Mouse (Mus musculus): Measurements from ENCODE around the gene Efna4.

The Efna4 gene

DNA sequence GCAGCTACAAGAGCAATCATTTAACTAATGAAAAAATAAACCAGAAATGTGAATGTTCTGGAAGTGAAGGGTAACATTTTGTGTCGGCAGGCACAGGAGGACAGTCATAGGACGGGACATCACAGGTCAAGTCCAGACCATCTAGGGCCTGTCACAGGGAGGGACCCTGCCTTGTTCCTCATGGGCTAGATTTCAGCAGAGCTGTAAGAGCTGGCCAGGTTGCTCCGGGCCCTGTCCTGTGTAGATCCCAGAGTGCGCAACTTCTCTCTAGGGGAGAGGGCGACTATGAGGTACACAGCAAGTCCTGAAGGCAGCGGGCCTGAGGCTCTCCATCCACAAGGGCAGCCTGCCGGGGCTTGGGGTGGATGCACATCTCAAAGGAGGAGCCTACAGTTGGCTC lies 23.8 kb upstream of the Efna4 start, which contains the start of gene Dcst2:
Dcst2 (plus strand) TSS at position 301 of the 400 bp plus-strand sequence.
- DNase-seq (ENCODE audit: low read depth, low spot score) = no peak

DNA sequence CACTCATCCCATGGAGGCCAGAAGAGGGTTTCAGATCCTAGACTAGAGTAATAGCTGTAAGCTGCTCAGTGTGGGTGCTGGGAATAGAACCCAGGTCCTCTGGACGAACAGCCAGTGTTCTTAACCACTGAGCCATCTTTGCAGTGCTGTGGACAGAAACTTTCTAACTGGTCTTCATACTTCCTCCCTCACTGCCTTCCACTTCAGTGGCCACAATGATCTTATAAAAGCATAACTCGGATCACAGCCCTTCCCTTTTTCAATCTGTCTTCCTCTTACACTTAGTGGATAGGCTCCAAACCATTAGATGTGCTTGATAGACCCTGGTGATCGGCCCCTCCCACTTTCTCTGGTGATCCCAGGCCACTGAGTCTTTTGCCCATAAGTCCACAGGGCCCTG lies 22.4 kb upstream of the Efna4 start:
- no peak for DNase-seq (ENCODE audit: low read depth, low spot score)

DNA sequence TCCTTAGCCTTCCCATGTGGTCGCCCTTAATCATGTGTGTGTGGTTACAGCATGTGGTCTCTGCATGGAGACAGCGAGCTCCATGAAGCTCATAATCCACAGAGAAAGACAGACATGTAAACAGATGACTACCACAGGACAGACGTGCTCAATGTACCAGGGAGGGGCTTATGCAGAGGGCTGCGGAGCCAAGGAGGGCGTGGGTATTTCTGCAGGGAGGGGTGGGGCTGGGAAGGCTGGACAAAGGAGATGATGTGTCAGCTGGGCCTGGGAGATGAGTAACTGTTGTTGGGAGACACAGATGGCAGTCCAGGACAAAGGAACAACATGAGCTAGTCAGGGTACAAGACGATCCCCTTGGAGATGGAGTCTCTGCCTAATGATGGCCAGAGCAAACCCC lies 21.8 kb upstream of the Efna4 start:
- no peak for DNase-seq (ENCODE audit: low read depth, low spot score)

DNA sequence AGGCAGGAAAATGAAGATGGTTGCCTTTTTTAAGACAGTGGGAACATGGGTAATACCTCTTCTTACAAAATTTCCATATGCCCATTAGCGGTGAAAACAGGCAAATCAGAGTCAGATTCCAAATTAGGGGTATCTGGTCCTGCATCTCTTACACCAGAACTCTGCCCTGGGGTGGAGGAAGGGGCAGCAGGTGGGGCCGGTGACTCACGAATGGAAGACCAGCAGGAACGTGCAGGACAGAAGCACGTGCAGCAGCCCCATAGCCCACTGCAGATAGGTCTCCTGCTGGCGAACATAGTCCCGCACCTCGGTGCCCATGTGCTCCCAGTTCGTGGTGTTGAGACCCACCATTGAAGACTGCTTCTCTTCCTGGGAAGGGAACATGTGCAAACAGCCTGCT lies 18.2 kb upstream of the Efna4 start:
- no peak for DNase-seq (ENCODE audit: low read depth, low spot score)

DNA sequence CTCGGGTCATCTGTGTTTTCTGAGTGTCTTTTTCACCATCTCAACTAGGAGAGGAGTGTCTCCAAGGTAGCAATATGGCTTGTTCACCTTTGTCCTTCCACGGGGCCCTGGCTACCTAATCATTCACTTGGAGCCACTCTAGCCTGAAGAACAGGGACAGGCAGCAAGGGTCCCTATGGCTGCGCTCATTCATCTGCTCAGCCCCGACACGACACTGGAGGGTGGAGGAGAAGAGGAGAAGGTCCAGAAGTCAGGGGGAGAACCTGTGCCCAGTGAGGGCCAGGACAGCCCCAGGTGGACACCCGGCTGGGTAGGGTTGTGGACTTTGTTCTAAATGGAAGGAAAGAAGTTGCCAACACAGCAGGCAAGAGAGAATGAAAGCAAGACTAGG lies 17.7 kb upstream of the Efna4 start:
- no peak for DNase-seq (ENCODE audit: low read depth, low spot score)

DNA sequence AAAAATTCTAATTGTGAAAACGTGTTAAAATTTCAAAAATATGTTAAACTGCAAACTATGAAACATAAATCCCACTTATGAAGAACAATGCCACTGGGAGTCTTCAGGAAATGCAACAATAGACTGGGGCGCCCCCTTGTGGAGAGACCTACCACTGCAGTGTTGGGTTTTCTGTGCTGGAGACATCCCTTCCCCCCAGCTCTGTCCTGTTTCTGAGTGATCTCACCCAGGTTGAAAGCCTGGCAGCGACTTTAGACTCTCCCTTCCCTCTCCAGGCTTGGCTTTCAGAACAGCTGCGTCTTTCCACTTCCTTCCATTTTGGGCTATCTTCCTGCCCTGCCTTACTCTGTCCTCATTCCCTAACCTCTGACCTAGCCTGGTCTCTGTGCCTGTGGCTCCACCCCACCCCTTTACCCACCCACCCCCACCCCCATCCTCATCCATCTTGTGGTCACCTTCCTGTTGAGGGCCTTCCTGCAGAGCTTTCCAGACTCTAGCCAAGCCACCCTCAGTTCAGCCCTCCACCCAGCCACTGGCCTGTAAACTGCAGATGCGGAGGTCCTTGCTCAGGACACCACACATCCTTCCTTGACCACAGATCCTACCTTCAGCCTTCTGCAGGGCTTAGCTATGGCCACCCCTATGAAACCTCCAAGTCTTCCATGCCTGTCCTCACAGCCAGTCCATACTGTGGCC lies 17.1 kb upstream of the Efna4 start:
- DNase-seq (ENCODE audit: low read depth, low spot score) = peak; percentile 77

DNA sequence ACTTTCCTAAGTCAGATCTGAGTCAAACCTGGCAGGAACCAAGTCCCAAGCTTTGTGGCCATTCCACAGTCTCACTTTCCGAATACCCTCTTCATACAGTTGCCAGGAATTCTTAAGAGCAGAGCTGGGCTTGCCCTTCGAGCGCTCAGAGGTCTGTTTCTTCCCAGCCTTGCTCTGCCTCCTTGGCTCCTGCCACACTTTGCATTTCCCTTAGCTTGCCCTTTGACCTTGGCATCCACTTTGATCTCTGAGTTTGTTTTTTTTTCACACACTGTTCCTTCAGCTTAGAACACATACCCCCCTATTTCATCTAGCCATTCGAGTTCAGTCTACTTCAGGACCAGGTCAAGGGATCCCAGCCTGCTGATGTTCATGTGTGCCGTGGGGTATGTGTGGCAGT lies 13.4 kb upstream of the Efna4 start:
- DNase-seq (ENCODE audit: low read depth, low spot score) = no peak

DNA sequence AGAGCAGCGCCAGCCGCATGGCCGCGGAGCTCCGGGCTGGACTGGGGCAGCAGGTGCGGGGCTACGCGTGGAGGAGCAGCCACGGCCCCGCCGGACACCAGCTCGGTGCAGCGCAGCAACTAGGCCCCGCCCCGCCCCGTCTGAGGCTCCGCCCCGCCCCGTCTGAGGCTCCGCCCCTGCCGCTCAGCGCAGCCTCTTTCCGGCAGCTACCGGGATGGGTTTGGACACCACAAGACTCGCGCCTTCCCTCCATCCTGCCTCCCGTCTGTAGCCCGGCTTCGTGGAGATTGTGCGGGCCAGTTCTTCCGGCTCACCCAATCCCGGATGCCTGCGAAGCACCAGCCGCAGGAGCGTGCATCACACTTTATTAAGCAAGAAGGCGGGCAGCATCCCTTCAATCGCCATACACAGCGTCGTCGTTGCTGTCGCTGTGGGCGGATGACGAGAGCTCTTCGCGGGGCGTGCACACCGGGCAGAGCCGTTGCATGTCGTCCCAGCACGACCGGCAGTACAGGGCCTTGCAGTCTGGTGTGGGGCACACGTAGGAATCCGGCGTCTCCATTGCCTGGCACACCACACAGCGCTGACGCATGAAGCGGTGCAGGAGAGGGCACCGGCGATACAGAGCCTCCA lies 12.2 kb upstream of the Efna4 start, which contains the start of gene Adam15:
Adam15 (minus strand) TSS at position 128 of the 633 bp plus-strand sequence.
- DNase-seq (ENCODE audit: low read depth, low spot score) = peak; percentile 55

DNA sequence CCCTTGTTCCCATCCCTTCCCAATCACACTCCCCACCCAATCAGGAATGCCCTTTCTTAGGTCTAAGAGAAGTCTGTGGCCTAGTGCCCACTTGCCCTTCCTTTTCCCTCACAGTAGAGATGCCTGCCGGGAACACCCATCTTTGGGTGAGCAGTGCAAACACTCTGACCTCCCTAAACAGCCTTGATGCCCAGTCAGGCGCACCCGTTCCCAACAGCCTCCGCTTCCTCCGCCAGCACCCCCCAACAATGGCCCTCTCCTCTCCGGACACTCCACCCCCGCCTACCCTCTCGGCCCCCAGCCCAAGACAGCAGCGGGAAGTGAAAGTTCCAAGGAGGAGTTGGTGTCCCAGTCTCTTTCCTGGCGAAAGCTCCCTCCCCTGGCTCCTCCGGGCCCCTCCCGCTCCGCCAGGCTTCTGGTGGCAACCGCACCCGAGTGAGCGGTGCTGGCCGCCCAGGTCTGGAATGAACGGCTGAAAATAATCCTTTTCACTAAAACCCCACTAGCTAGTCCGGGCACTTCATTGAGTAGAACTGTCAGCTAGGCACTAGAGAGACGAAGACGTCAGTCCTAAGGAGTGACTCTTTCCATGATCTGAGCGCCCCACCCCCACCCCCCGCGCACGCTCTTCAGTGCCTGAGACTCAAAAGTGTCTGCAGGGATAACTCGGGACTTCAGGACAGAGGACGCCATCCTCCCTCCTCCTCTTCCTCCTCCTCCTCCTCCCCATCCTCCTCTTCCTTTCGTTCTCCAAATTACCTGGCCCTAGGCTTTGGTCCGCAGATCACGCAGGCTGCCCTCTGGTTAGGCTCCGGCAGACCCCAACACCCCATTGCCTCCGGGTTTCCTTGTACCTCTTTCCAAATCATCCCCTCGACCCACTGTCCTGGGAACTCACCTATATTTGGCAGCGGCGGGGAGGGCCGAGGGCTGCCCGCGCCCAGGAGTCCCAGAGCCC lies 11.4 kb upstream of the Efna4 start:
- DNase-seq (ENCODE audit: low read depth, low spot score) = no peak

DNA sequence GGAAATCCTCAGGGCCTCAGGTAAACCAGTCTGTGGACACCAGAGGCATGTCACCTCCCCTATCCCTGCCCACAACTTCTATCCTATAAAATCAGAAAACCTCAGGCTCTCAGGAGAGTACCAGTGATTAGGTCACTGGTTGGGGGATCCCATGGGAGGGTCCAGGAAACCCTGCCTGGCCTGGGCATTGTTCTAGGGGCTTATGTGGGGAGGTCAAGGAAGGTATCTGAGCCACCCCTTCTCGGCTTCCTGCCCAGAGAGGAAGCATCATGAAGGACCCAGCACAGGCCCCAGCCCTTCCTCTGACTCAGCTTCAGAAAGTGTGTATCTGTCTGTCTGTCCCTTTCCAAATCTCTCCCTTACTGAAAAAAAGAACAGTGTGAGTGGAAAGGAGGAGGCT lies 10.1 kb upstream of the Efna4 start:
- DNase-seq (ENCODE audit: low read depth, low spot score) = no peak

DNA sequence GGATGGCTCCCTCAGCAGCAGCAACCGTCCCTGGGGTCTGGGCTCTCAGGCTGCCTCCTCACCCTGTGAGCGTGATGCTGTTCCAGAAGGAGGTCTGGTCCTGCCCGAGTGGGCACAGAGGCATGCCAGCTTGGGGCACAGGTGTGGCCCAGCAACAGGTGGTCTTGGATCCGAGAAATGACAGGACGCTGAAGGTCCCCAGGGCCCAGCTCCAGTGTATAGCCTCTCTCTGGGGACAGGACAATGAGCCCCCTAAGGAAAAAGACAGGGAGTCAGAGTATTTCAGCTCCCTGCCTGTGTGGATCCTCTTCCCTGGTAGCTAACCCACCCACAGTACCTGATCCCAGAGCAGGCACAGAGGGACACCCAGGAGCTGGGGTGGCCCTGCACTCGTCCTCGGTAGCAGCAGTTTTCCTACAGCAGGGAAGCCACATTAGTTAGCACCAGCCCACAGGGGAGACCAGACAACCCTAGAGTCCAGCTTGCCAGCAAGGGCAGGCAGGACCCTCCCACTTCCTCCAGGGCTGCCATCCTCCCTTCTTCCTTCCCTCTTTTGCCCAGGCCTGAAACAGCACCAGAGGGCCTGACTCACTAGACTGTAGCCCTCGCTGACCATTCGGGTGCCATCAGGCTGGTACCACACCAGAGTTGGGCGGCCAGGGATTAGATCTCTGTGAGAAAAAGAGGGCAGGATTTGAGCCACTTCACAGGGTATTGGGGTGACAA lies 9.2 kb upstream of the Efna4 start:
- DNase-seq (ENCODE audit: low read depth, low spot score) = no peak

DNA sequence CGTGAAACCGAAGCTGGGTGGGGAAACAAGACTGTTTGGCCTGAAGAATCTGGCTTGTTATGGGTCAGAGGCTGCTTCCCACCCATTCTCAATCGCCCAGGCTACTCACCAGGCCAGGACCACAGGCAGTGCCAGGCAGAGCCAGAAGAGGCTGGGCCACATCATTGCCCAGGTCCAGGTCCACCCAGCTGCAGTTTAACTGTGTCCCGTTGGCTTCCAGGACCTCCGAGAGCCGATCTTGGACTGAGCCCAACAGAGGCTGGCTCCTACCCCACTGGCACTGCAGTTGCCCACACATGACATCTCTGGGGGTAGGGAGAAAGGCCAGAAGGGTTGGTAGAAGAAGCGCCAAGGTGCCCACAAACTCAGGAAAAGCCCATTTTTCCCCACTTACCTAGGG lies 5.5 kb upstream of the Efna4 start:
- DNase-seq (ENCODE audit: low read depth, low spot score) = no peak

DNA sequence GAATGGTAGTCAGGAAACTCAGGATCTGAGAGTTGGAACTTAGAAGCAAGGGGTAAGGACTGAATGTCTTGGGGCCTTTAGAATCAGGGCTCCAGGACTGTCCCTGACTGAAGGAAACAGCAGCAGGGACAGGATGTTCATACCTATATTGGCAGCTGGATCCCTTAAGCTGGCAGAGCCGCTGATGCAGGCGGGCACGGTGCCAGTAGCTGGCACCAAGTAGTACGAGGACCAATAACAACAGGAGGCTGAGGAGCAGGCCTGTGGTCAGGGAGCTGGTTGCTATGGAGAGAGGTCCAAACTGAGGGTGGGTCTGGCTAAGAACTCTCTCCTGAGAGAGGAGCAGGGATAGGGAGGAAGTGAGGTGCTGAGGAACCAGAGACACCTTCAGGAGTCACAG lies 4.0 kb upstream of the Efna4 start:
- no peak for DNase-seq (ENCODE audit: low read depth, low spot score)

DNA sequence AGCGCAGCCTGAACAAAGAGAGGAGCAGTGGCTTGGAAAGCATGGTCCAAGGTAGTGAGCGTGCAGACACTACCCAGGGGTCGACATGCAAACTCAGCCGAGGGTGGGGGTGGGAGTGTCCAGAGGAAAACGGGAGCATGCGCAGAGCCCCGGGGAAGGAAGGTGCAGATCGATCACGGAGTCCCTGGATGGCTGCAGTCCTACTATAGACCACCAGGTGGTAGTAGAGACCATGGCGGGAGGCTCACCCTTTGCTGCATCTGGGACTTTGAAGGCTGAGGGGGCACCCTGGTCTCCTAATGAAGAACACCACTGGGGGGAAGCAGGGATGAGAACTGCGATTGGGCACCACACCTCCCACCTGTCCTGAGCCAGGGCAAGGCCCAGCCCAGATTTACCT lies 2.6 kb upstream of the Efna4 start:
- peak; percentile 89 for DNase-seq (ENCODE audit: low read depth, low spot score)

DNA sequence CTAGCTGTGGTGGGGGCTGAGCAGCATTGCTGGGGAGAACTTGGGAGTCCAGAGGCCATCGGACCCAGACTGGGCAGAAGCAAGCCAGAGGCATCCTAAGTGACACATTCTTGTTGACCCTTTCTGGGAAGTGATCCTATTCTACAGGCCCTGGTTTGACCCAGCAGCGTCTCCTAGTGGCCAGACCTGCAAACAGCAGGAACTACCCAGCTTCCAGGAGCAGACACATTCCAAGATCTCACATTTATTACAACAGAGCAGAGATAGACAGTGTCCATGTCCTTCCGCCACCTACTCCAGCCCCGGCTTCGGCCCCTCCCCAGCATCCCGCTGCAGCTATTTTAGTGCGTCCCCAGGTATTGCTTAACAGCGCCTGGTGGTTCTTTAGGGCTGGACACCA lies 1.6 kb upstream of the Efna4 start:
- DNase-seq (ENCODE audit: low read depth, low spot score) = peak; percentile 85

DNA sequence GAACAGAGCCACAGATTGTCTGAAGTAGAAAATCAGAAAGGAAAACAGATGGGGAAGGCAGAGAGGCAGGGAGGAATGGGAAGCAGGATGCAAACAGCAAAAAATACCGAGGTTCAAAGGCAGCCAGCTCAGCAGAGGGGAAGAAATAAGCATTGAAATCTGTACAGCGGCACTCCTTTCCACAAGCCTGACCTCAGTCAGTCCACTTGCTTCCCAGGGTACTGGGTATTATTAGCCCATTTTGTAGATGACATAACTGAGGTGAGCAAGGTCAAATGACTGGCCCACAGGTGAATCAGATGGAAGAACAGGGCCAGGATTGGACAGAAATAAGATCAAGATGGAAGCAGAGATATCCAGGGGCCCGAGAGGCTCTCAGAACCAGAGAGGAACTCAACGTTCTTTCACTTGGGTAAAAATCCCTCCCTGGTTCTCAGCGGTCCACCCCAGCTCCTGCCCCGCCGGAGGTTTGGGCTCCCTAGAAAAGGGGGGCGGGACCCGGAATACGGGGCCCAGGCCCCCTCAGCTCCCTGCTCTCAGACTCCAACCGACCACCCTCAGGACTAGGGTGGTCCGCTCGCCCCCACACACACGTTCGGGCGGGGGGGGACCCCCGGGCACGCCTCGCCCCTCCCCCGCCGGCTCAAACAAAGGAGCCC lies 637 bp downstream of the Efna4 start:
- DNase-seq (ENCODE audit: low read depth, low spot score) = no peak

DNA sequence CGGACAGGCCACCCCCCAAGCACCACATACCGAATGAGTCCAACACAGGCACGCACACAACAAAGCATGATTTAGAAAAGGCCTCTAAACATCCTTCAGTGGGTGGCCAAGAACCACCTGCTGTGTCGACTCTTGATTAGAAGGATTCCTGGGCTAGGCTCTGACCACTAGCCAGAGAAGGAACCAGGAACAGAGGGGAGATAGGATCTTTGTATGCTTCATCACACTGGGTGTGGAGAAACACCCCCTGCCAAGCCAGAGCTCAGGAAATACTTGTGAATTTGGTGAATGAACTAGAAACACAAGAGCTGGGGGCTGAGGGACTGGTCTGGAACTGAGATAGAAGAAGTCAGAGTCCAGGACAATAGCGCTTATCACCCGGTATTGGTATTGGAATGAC lies 1.3 kb downstream of the Efna4 start:
- no peak for DNase-seq (ENCODE audit: low read depth, low spot score)

DNA sequence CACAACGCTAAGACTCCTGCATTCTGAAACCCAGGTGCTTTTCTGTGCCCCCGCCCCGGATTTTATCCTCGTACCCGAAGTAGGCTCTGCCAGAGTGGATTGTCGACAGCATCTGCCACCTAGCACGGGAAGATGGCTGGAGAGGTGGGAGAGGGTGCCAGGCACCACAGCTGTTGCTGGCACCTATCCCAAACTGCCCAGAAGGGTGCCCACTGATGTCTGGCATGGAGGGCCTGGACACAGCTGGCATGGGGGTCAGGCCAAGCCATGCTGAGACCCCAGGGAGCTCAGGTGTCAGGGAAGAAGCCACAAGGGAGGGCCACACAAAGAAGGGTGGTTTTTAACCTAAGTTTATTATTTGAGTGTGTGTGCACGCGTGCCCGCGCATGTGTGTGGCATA lies 4.8 kb downstream of the Efna4 start:
- DNase-seq (ENCODE audit: low read depth, low spot score) = no peak

DNA sequence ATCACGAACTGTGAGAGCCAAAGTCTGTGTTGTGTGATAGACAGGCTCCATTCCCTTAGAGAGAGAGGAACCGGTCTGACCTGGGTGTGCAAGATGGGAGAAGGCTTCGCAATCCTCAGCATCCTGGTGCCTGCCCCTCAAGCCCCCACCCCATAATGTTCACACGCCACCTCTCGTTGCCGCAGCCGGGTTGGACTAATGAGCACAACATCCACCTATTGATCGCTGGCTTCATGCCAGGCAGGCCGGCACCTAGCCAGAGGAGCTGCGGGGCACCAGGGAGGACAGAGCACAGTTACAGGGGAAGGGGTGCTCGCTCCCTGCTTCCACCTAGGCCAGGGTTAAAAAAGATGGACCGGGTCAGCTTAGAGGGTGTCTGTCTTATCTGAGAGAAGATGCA lies 5.4 kb downstream of the Efna4 start:
- no peak for DNase-seq (ENCODE audit: low read depth, low spot score)

DNA sequence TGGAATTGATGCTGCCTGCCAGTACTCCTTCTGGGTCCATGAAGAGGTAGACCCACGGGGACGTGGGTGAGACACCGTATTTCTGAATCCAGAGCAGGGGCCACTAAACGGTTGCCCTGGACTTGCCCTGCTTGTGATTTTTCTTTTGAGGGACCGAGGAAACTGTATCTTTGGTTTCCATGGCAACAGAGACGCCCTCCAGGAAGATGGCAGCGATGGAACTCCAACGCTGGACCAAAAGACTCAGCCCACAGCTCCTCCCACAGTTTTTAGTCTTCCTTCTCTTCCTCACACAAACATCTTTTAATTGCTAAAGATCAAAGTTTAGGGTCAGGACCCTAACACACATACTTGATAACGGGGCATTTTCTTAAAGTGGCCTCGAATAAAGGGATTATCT lies 5.8 kb downstream of the Efna4 start:
- DNase-seq (ENCODE audit: low read depth, low spot score) = no peak

DNA sequence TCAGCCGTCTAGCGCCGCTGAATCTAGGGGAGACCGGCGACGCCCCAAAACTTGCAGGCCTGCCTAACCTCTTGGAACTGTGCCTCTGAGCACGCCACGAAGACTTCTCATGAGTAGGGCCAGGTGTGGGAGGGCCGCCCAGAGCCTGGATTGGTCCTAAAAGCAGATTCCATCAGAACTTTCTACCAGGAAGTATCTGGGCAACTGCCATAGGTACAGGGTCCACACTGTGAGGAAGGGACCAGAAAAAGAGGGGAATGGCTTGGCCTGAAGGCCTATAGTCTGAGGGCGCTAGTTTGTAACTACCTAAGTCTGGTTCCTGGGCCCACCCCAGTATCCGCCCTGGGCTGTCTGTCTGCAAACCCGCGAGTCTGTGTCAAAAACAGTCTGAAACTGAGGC lies 6.3 kb downstream of the Efna4 start:
- DNase-seq (ENCODE audit: low read depth, low spot score) = no peak

Measured in forelimb bud, embryonic 11.5 days (tissue).